Mouse (Mus musculus) hindbrain, embryonic 11.5 days (tissue): ENCODE data around the gene Fli1. TPM values are rescaled to one million over a fixed set of nuclear protein-coding genes. Genes with fewer than 3 reads are reported as not detected.

Experiments
- ATAC-seq: fragments of 200-750 bp; cut with Nextera tagmentation; 2 replicates; pipeline ENCODE4 v1.8.0; 2017; ENCODE audit warnings: mild to moderate bottlenecking, moderate TSS enrichment, moderate library complexity; ENCODE audit not compliant: low FRiP score
- DNase-seq: peaks from one replicate; pipeline ENCODE4 v3.0.0-alpha.2; 2015; ENCODE audit warnings: low spot score
- H3K27ac ChIP-seq: fragments of 300-500 bp; sonication (generic); 2 replicates; pipeline ENCODE4 v1.5.1; 2014; ENCODE audit warnings: mild to moderate bottlenecking, low read depth, low read length
- H3K27me3 ChIP-seq: fragments of 300-500 bp; sonication (generic); 2 replicates; pipeline ENCODE4 v1.6.1; 2014; ENCODE audit warnings: mild to moderate bottlenecking, low read length, moderate library complexity, mixed read lengths; ENCODE audit not compliant: control insufficient read depth, insufficient read depth
- H3K36me3 ChIP-seq: fragments of 300-500 bp; sonication (generic); 2 replicates; pipeline ENCODE4 v1.6.1; 2014; ENCODE audit warnings: mild to moderate bottlenecking, low read length, moderate library complexity, mixed read lengths; ENCODE audit not compliant: control insufficient read depth, insufficient read depth
- H3K4me1 ChIP-seq: fragments of 300-500 bp; sonication (generic); replicated peaks from 2 replicates; pipeline ENCODE4 v1.6.1; 2014; ENCODE audit warnings: low read length, mixed read lengths; ENCODE audit not compliant: control insufficient read depth, insufficient read depth
- H3K4me2 ChIP-seq: fragments of 300-500 bp; sonication (generic); replicated peaks from 2 replicates; pipeline ENCODE4 v1.6.1; 2014; ENCODE audit warnings: mild to moderate bottlenecking, low read depth, low read length
- H3K4me3 ChIP-seq: fragments of 300-500 bp; sonication (generic); 2 replicates; pipeline ENCODE4 v1.5.1; 2014; ENCODE audit warnings: low read depth, low read length
- H3K9ac ChIP-seq: fragments of 300-500 bp; sonication (generic); 2 replicates; pipeline ENCODE4 v1.6.1; 2014; ENCODE audit warnings: low read depth, low read length
- H3K9me3 ChIP-seq: fragments of 300-500 bp; sonication (generic); 2 replicates; pipeline ENCODE4 v1.6.1; 2016; ENCODE audit warnings: low read length; ENCODE audit not compliant: control insufficient read depth
- whole genome bisulfite sequencing: fragments of 180-500 bp; shearing (Covaris S2); extraction: QIAGEN DNeasy Blood & Tissue Kit; methylation state at CpG from one replicate; pipeline ENCODE4 v1.1.7; 2014; 5-methylcytosine and 5-hydroxymethylcytosine counted together
- polyA plus RNA-seq: library from polyadenylated mRNA; unstranded; fragments of >200 nt; fragmentation: Nextera tagmentation; extraction: Ambion mirVana; gene quantifications from 2 replicates; pipeline ENCODE4 v1.2.1, GENCODE M21; 2014

Gene Fli1
- polyA plus RNA-seq, 1 experiment from 2014 or later: 22.2 TPM

- H3K9ac ChIP-seq: no peak overlapping the region
- 68% methylated on average over 3 of the region's 3 CpGs for WGBS
- ATAC-seq (no peak), DNase-seq (no peak)
- H3K4me2 ChIP-seq: no peak overlapping the region
- H3K9me3 ChIP-seq: no peaks in the 10 kb centered on the region
- no peaks in the 10 kb centered on the region for H3K27me3 ChIP-seq
- H3K27ac ChIP-seq: no peak overlapping the region
- no peak overlapping the region for H3K4me3 ChIP-seq
- no peaks in the 10 kb centered on the region for H3K4me1 ChIP-seq
- no peaks in the 10 kb centered on the region for H3K36me3 ChIP-seq
Measured at GRCm38 (mm10) chr9:32478799-32479198, 63.9 kb downstream of the Fli1 start.

- no peaks in the 10 kb centered on the region for H3K27me3 ChIP-seq
- WGBS: 62% methylated on average over 2 of the region's 2 CpGs
- H3K4me1 ChIP-seq: no peaks in the 10 kb centered on the region
- ATAC-seq: no peak
- H3K4me2 ChIP-seq: no peak overlapping the region
- no peak for DNase-seq
- no peaks in the 10 kb centered on the region for H3K9me3 ChIP-seq
- no peaks in the 10 kb centered on the region for H3K36me3 ChIP-seq
- H3K9ac ChIP-seq: no peak overlapping the region
- H3K4me3 ChIP-seq: no peak overlapping the region
- H3K27ac ChIP-seq: no peak overlapping the region
Measured at GRCm38 (mm10) chr9:32478087-32478486, 64.6 kb downstream of the Fli1 start.

- no peak for ATAC-seq
- H3K4me3 ChIP-seq: no peak overlapping the region
- no peak for DNase-seq
- H3K4me2 ChIP-seq: no peak overlapping the region
- no peaks in the 10 kb centered on the region for H3K4me1 ChIP-seq
- no peak overlapping the region for H3K9ac ChIP-seq
- no peaks in the 10 kb centered on the region for H3K36me3 ChIP-seq
- H3K27ac ChIP-seq: no peak overlapping the region
- 91% methylated on average over 10 of the region's 10 CpGs for WGBS
- no peaks in the 10 kb centered on the region for H3K9me3 ChIP-seq
- H3K27me3 ChIP-seq: no peaks in the 10 kb centered on the region
Measured at GRCm38 (mm10) chr9:32476604-32477003, 66.1 kb downstream of the Fli1 start.

- H3K4me1 ChIP-seq: no peaks in the 10 kb centered on the region
- H3K4me2 ChIP-seq: no peak overlapping the region
- no peaks in the 10 kb centered on the region for H3K36me3 ChIP-seq
- 87% methylated on average over 10 of the region's 10 CpGs for WGBS
- H3K9me3 ChIP-seq: no peaks in the 10 kb centered on the region
- no peak overlapping the region for H3K4me3 ChIP-seq
- H3K27me3 ChIP-seq: no peaks in the 10 kb centered on the region
- no peak overlapping the region for H3K27ac ChIP-seq
- no peak for ATAC-seq
- DNase-seq: no peak
- H3K9ac ChIP-seq: no peak overlapping the region
Measured at GRCm38 (mm10) chr9:32474621-32475390, 67.9 kb downstream of the Fli1 start.

- Histone ChIP-seq H3K27me3 (no peaks in the 10 kb centered on the region), H3K4me1 (no peaks in the 10 kb centered on the region), H3K27ac (no peak overlapping the region), H3K9ac (no peak overlapping the region), H3K36me3 (no peaks in the 10 kb centered on the region), H3K4me2 (no peak overlapping the region), H3K9me3 (no peaks in the 10 kb centered on the region), H3K4me3 (no peak overlapping the region)
- 90% methylated on average over 3 of the region's 3 CpGs for WGBS
- no peak for DNase-seq
- ATAC-seq: no peak
Measured at GRCm38 (mm10) chr9:32472346-32472745, 70.3 kb downstream of the Fli1 start.

- 79% methylated on average over 8 of the region's 8 CpGs for WGBS
- Histone ChIP-seq H3K4me1 (no peaks in the 10 kb centered on the region), H3K27ac (no peak overlapping the region), H3K36me3 (no peaks in the 10 kb centered on the region), H3K9me3 (no peaks in the 10 kb centered on the region), H3K27me3 (no peaks in the 10 kb centered on the region), H3K9ac (no peak overlapping the region), H3K4me3 (no peak overlapping the region), H3K4me2 (no peak overlapping the region)
- ATAC-seq (no peak), DNase-seq (no peak)
Measured at GRCm38 (mm10) chr9:32469123-32469751, 73.4 kb downstream of the Fli1 start.

- Histone ChIP-seq H3K27ac (no peak overlapping the region), H3K4me2 (no peak overlapping the region), H3K4me1 (no peaks in the 10 kb centered on the region), H3K4me3 (no peak overlapping the region), H3K27me3 (no peaks in the 10 kb centered on the region), H3K9me3 (no peaks in the 10 kb centered on the region), H3K9ac (no peak overlapping the region), H3K36me3 (no peaks in the 10 kb centered on the region)
- no peak for ATAC-seq
- no peak for DNase-seq
- 85% methylated on average over 1 of the region's 1 CpGs for WGBS
Measured at GRCm38 (mm10) chr9:32468313-32468712, 74.3 kb downstream of the Fli1 start.

GRCm38 (mm10) chr9:32467443-32467842, 75.2 kb downstream of the Fli1 start:
- no peaks in the 10 kb centered on the region for H3K4me1 ChIP-seq
- 86% methylated on average over 8 of the region's 8 CpGs for WGBS
- H3K27me3 ChIP-seq: no peaks in the 10 kb centered on the region
- DNase-seq (no peak), ATAC-seq (no peak)
- no peak overlapping the region for H3K4me3 ChIP-seq
- H3K4me2 ChIP-seq: no peak overlapping the region
- no peaks in the 10 kb centered on the region for H3K36me3 ChIP-seq
- H3K9me3 ChIP-seq: no peaks in the 10 kb centered on the region
- no peak overlapping the region for H3K27ac ChIP-seq
- H3K9ac ChIP-seq: no peak overlapping the region

GRCm38 (mm10) chr9:32466861-32467260, 75.8 kb downstream of the Fli1 start:
- Histone ChIP-seq H3K27me3 (no peaks in the 10 kb centered on the region), H3K36me3 (no peaks in the 10 kb centered on the region), H3K9ac (no peak overlapping the region), H3K4me3 (no peak overlapping the region), H3K9me3 (no peaks in the 10 kb centered on the region), H3K27ac (no peak overlapping the region), H3K4me2 (no peak overlapping the region), H3K4me1 (no peaks in the 10 kb centered on the region)
- ATAC-seq (no peak), DNase-seq (no peak)
- WGBS: 83% methylated on average over 8 of the region's 8 CpGs
